Mouse (Mus musculus): ENCODE results near the gene Atg10.

DNA sequence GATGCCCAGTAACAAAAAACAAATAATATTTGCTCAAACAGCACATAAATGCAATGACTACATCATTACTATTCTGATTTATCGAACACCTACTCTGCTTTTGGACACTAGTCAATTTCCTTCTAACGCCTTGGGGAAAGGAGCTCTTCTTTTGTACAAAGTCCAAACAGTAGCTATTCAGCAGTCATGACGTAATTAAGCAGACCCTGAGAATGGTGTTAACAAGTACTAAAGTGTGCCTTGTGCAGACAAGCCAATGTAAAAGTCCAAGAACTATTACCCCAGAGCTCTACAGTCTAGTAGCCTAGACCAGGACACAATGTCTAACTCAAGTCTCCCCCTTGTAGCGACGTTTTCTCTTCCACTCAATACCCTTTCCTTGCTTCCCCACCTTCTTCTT is 67.5 kb downstream of the Atg10 start:
- TF ChIP-seq CTCF (IDR thresholded peaks at IDR 0.05; ENCODE audit: borderline replicate concordance, insufficient read depth, low read length) (no peak), POLR2A (IDR thresholded peaks at IDR 0.05; ENCODE audit: low read depth, low read length) (no peak)
